Mouse (Mus musculus) gastrocnemius, postnatal 14 days (tissue): ENCODE data around the gene Fanci. TPM values are rescaled to one million over a fixed set of nuclear protein-coding genes. Genes with fewer than 3 reads are reported as not detected.

Source experiments
- DNase-seq: peaks from one replicate; pipeline ENCODE4 v3.0.0; 2021; ENCODE audit warnings: mixed read lengths
- intact Hi-C: fragments of 180-260 bp; cut with DNase I; formaldehyde crosslinking; loops from one replicate; pipeline ENCODE4 v1.15.1; 2025; ENCODE audit warnings: low total_unique reads
- total RNA-seq, 2 experiments: library from RNA; stranded (reverse); gene quantifications; 2 replicates each; pipeline ENCODE4 v1.2.3; 2021

The Fanci gene
- total RNA-seq, 2 experiments from 2014 or later: 0.66 to 0.86 TPM

DNA sequence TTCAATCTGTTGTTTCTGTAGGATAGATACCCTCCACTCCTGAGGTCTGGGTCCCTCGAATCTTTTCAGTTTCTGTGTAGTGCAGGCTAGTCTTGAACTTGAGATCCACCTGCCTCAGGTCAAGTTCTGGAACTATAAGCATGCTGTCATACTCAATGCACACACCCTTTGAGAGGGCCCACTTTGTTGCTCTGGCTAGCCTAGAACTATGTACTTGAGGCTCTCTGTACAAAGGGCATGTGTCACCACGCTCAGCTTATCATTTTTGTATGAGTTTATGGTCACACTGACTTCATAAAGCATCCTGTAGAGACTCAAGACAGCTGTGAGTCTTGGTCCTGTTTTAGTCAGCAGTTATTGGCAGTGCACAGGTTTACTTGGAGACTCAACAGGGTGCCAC, 55.3 kb downstream of the Fanci start:
- intact Hi-C loops: no loop called here

DNA sequence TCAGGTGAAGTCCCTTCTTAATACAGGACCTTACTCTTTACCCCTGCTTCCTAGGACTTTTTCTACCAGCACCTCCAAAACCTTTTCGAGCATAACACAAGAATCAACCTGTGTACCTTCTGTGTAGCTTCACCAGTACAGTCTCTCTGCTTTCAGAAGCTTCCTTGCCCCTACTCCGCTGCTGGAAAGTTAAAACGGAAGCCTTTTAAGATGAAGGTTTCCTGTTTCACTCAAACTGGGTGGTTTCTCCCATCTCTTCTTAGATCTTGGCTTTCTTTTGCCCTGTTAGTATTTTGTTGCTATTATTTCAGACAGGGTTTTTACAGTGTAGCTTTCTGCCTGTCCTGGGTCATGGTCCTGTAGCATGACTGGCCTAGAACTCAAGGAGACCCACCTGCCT, 55.8 kb downstream of the Fanci start:
- intact Hi-C loops: no loop called here
- no peak for DNase-seq

More for the DNA sequence above, 55.3 kb downstream of the Fanci start:
- DNase-seq: no peak

DNA sequence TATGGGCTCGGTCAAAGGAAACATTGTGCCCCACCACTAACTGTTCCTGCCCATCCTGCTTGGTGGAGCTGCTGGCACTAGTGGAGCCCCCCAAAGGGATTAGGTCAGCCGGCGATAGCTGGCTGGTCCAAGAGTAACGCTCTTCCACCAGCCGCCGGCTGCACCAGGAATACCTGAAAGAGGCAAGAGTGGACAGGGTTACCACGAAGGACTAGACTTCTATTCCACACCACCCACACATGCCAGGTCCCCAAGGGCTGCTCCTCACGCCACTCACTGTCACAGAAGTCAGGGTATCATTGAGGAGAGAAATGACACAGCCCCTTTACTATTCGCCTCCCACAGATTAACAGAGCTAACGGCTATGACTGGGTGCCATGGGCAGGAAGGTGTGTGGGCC, 70.0 kb downstream of the Fanci start:
- DNase-seq: no peak
- intact Hi-C loops: no loop called here

DNA sequence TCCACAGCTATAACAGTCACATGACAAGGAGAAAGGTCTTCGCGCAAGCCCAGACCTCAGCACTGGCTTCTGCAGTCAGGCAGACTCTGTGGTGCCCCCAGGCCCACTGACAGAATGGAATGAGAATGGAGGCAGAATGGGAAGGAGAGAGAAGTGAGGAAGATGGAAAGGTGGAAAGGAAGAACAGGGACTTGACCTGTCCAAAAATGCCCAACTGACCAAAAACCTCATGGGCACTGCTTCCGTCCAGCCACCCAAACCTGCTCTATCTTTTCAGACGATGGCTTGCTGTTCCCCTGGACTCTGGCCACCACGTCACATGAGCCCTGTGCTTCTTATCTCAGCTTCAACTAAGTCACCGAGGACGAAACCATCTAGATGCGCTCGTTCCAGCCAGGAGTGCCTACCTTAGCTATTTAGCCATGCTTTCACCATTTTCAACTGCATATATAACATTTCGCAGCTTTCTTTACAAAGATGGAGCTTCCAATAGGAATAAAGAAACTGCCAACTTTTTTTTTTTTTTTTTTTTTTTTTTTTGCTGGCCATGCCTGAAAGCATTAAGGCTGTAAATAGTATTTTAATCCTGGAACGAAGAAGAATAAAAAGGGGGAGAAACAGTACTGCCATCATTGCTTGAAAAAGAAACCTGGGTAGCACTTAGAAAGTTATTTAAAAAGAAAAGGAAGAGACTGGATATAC, 71.8 kb downstream of the Fanci start:
- intact Hi-C loops: no loop called here
- no peak for DNase-seq

DNA sequence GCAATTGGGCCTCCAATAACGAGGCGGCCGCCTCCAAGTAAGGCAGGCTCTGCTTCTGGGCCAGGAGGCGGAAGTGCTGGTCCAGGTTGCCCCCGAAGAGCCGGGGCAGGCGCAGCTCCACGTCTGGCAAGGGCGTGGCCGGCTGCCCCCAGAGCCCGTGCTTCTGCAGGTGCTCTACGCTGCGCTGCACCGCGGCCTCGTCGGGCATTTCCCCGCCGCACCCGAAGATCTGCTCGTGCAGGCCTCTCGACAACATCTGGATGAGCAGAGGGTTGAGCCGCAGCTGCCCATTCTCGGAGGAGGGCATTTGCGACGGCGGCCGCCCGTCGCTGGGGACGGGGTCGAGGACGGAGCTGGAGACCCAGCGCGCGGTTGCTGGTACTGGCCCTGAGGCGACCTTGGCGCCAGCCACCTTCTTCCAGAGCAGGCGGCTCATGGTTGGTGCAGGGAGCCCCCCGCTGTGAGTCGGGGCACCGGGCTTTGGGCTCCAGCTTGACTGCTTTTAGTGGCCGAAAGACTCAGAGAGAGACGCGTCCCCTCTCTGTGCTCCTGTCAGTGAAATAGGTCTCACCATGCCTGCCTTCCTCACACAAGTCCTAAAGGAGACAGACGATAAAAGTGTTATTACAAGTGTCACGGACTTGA, 73.2 kb downstream of the Fanci start:
- intact Hi-C loops: no loop called here
- no peak for DNase-seq

DNA sequence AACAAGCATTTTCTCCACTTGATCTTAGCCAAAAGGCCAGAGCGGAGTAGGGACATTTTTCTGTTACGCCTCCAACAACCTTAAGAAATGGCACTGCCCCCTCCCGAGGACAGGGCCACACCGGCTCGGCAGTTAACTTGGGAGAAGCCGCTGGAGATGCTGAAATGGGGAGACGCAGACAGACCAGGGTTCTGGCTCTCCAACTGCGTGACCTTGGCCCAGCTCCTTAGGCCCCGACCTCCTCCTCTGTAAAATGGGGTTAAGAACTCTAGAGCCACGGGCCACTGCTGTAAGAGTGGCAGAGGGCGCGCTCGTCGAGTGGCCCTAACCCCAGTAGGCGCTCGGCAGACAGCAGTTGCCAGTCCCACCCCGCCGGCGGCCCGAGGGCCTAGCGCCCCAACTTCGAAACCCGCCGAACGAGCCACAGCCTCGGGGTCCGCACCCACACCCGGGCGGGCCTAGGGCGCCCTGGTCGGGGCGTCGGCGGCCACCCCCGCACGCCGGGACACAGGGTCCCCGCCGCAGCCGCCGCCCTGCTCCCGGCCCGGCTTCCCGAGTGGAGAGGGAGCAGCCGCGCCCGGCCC, 73.8 kb downstream of the Fanci start:
- intact Hi-C loops: no loop called here
- DNase-seq: no peak

DNA sequence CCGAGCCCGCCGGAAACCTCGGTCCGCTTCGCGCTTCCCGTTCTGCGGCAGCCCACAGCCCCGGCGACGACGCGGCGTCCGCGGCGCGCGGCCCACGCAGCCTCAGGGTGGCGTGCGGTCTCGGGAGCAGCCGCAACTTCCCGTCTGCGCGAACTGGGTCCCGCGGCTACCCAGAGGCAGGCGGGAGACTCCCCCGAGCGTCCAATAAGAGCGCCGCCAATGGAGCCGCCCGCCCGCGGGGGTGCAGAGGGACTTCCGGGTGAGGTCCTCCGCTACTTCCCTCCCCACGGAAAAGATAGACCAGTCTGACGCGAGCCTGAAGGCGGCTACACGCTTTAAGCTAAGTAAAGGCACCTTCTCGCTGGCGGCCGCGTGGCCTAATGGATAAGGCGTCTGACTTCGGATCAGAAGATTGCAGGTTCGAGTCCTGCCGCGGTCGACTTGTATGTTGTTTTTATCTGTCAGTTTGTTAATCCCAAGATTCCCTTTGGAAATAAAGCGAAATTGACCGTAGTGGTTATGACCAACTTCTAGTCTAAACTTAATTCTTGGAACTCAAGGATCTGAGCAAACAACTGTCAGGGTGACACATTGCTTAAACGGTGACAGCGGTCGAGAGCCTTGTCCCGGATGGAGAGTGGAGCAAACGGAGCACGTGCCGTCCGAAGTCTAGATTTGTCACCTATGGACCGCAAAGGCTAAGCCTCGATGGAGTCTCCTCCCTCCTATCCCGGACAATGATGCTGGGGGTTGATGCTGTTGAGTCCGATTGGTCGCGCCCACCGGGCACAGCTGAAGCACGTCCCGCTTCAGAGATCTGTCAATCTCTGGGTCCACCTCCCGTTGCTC, 74.5 kb downstream of the Fanci start, which contains the start of gene Polg:
Gene Polg, minus strand, starts transcription at position 310 of the 849 bp plus-strand sequence.
- DNase-seq: peak; percentile 98
- intact Hi-C loops: no loop called here

DNA sequence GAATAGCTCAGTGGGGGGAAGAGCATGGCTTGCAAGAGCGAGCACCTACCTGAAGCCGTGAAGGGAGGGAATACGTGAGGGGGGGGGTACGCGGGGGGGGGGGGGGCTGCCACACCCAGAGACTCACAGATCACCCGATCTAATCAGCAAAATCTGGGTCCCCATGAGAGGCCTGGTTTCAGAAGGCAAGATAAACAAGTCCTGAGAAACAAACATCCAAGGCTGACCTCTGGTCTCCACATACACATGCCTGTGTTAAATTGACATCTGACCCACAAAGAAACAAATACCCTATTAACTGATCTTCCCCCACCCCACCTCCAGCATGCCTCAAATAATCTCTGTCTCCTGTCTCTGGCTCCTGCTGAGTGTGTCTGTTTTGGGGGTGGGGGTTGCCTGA, 76.2 kb downstream of the Fanci start:
- no peak for DNase-seq
- intact Hi-C loops: no loop called here

DNA sequence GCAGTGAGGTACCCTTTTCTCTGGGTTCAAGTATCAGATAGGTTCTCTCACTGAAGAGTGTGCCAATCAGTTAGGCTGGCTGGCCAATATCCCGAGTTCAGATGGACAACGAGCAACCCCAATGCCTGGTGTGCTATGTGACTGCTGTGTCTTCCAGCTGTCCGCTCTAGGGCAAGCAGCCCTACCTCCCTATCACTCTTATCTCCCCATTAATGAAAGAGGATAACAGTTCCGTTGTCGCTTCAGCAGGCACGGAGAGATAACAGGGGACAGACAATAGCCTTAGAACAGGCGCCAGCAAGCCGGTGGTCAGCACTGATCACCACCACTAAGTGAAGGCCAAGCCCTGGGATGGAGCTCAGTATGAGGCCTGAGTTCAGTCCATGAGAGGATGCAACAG, 77.3 kb downstream of the Fanci start:
- intact Hi-C loops: no loop called here
- DNase-seq: no peak

DNA sequence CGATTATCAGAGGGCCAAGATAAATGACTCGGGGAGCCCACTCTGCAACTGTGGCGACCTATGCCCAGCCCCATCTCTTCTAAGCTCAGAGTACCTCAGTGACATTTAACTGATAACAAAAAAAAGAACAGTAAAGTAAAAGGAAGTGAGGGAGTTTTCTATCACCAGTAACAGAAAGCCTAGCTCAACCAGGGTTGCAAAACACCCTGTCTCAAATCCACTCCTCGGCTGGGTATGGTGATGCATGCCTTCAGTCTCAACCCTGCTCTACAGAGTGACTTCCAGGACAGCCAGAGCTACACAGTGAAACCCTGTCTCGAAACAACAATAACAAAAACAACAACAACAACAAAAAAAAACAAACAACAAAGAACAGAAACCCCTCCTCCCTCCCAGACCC, 78.0 kb downstream of the Fanci start:
- intact Hi-C loops: no loop called here

DNA sequence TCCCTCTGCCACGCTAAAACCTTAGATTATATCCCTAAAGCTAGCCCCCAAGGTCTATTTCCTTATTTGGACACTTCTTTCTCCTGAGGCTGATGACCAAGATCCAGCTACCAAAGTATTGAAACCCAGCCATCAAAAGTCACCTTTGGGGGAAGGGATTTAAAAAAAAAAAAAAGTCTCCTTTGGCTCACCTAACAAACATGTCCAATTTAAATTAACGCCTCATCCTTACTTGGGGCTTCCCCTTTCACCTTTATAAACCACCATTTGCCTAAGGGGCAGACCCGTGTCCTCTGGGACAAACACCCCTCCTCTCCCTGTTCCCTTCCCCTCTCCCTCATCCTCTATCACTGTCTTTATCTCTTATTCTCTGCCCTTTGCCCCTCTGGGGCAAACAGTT, 79.0 kb downstream of the Fanci start:
- DNase-seq: no peak
- intact Hi-C loops: no loop called here

More for the DNA sequence above, 78.0 kb downstream of the Fanci start:
- DNase-seq: no peak

DNA sequence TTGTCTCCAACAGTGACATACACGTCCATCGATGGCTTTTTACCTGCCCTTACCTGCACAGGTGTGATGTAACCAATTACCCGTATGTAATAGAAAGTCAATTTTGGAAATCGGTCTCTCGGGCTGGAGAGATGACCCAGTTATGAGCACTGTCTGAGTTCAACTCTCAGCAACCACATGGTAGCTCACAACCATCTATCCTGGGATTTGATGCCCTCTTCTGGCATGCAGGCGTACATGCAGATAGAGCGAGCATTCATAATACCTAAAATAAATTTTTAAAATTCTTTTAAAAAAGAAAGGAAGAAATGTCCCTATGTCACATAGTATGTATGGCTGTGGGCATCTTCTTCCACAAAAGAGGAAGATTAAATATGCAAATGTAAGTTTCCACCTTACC, 79.7 kb downstream of the Fanci start:
- DNase-seq: no peak
- intact Hi-C loops: no loop called here

DNA sequence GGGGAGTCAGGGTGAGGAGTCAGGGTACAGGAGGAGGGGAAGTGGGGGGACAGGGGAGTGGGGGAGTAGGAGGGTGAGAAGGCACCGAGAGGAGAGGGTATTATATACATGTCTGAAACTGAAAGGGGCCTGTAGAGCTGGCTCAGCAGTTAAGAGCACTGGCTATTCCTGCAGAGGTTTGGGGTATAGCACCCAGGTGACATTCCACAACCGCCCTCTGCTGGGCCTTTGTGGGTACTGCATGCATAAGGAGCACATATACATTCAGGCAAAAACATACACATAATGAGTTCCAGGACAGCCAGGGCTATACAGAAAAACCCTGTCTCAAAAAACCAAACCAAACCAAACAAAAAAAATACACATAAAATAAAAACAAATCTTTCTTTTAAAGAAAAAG, 81.1 kb downstream of the Fanci start:
- no peak for DNase-seq
- intact Hi-C loops: no loop called here

DNA sequence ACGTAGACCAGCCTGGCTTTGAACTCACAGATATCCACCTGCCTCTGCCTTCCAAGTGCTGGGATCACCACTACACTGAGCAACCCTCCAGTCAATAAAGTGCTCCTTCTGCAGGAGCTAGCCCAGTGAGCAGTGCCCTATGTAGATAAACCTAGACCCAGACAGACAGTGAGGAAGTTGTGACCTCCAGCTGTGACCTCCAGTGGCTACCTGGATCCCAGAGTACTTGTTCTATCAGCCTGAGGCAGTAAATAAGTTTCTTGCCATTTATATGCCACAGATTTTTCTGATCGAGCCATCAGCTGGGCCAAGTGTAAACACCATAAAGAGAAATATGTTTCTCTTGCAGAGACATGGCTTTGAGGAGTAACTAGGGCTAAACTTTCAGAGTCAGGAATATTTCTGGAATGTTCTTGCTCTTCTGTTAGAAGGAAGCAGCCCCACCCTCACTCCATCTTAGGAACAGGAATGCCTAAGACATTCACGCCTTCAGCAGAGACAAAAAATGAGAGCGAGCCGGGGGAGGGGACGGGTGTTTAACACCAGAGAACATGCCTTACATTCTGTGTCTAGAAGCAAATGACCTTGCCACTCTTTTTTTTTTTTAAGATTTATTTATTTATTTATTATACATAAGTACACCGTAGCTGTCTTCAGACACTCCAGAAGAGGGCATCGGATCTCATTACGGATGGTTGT, 81.9 kb downstream of the Fanci start:
- intact Hi-C loops: no loop called here
- no peak for DNase-seq

DNA sequence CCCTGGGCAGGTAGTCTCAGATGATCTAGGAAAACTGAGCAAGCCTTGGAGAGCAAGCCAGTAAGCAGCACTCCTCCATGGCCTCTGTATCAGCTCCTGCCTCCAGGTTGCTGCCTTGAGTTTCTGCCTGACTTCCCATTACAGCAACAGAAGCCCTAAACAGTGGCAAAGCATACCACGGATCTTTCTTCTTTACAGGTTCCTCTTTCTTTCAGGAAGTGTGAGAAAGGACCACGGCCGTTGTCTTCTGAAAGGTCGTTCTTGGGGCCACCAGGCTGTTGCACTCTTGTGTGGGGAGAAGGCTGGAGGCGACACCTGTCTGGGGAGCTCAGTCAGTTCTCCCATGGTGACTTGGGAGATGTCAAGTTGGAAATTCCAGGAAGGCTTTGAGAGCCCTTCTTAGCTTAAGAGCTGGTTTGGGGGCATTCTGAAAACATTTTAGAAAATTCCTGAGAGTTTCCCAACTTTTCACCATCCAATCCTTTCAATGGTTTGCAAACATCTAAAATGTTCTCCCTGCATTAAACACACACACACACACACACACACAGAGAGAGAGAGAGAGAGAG, 83.2 kb downstream of the Fanci start:
- intact Hi-C loops: no loop called here
- DNase-seq: no peak

DNA sequence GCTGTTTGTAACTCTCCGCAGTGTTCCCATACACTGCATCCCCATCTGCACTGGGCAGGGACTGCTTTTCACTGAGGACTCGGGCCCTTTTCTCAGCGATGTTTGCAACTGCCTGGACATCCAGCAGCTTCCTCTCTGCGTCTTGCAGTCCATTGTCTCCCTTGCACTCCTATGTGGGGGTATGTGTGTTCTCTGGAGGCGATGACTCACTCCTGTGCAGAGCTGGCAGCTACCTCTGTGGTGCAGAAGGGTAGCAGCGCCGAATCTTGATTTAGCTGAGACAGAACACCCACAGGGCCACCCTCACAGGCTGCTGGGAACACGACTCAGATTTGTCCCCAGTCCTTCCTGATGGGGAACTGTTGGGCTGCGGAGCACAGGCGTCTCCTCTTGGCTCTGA, 94.8 kb downstream of the Fanci start:
- intact Hi-C loops: no loop called here
- no peak for DNase-seq

DNA sequence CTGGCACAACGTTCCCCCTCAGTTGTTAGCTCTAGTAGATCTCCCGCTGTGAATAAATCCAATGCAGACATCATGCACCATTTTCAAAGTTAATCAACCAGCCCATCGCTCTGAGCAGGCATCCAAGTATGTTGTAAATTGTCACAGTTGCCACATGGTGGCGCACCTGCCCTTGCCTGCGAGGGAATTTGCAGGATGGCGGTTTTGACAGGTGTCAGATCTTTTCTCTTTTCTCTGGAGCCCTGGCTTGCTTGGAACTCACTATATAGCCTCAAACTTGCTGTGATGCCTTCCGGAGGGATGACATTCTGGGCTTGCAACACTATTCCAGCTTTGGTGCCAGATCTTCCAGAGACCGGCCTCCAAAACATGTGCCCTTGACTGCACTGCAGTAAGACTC, 102.2 kb downstream of the Fanci start:
- intact Hi-C loops: no loop called here

DNA sequence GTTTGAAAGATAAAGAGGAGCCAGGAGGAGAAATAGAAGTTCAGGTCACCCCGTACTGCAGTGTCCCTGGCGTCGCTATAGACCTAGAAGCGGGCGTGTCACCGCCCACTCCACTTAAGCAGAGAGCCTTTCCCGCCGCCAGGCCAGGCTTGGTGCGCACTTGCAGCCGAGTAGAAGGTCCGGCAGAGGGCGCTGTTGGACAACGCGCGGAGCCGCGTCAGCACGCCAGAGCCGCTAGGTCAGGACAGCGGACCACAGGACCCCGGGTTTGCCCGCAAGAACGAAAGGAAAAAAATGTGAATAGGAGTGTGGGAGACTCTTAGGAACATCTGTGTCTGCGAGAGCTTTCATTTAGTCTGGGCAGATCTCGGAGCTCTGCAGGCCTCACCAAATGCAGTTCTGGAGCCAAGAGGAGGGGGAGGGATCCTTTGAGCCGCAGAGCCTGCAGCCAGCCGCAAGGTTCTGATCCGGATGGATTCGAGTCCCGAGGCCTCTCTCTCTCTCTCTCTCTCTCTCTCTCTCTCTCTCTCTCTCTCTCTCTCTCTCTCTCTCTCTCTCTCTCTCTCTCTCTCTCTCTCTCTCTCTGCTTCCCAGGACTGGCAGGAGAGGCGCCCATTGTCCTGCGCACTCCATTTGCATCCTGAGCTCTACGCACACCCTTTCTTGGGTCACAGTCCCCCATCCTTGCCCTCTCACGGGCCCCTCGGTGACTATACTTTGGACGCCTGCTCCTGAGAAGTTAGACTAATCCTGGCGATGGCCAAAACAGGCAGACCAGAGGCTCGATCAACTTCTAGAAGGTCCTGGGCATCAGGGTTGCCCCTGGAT, 104.5 kb downstream of the Fanci start:
- peak; percentile 83 for DNase-seq
- intact Hi-C loops: loop anchor here (2.0 to 5.0 kb wide), 2 partner anchors 51 to 95 kb away; no protein-coding TSS in a partner anchor

More for the DNA sequence above, 102.2 kb downstream of the Fanci start:
- DNase-seq: no peak
